Mouse (Mus musculus) megakaryocyte, embryonic 14.5 days (primary cell): Measurements from ENCODE around the gene Shank2.

Experiments used
- FLI1 ChIP-seq: IDR thresholded peaks from 2 replicates; pipeline ENCODE4 v1.6.1; 2012; ENCODE audit warnings: low read length, inconsistent platforms, mixed read lengths
- GATA1 ChIP-seq: IDR thresholded peaks from 3 replicates; pipeline ENCODE4 v1.6.1; 2012; ENCODE audit warnings: mixed read lengths, low read length, inconsistent platforms, borderline replicate concordance

DNA sequence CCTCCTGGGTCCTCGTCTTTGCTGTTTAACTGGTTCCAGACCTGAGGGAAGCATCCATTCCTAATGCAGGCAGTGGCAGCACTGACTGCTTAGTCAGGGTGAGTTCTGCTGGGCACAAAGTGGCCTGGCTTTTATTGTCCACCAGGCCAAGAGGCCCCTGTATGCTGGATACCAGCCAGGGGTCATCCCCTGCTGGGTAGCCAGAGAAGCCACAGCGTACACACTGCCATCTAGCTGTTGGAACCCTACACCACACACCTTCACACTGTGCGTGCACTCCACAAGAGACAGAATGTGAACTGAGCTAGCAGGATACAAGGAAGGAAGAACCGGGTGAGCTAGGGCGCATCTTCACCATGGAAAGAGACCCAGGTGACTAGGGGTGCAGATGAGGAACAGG lies 233.1 kb downstream of the Shank2 start:
- TF ChIP-seq GATA1 (no peak), FLI1 (no peak)
